Mouse (Mus musculus): ENCODE measurements around the gene Sptbn2. TPM values are rescaled to one million over a fixed set of nuclear protein-coding genes. Genes with fewer than 3 reads are reported as not detected.
A peak's percentile ranks its signal among the peaks of the same experiment; 100 is the strongest.

Sptbn2 gene
- total RNA-seq, 2 experiments from 2014 or later, result 0.25 to 0.33 TPM

GRCm38 (mm10) chr19:4785206-4785605 is 74.2 kb downstream of the Sptbn2 start:
- no peak for DNase-seq

GRCm38 (mm10) chr19:4786313-4786712 is 75.3 kb downstream of the Sptbn2 start:
- no peak for DNase-seq

- no peak for DNase-seq
These were observed 82.4 kb downstream of the Sptbn2 start for GRCm38 (mm10) chr19:4793281-4793830.

- peak; percentile 98 for DNase-seq
These were observed 83.0 kb downstream of the Sptbn2 start, which contains the start of gene Rbm4 for GRCm38 (mm10) chr19:4793831-4794422. Gene Rbm4, minus strand, starts transcription at chr19:4793901.

GRCm38 (mm10) chr19:4795929-4796328 is 85.0 kb downstream of the Sptbn2 start:
- DNase-seq, result no peak

- DNase-seq, result no peak
These were observed 86.9 kb downstream of the Sptbn2 start for GRCm38 (mm10) chr19:4797846-4798245.

- DNase-seq, result no peak
These were observed 88.1 kb downstream of the Sptbn2 start for GRCm38 (mm10) chr19:4799083-4799482.

Other genes starting within 250 kb of the Sptbn2 start
- under 1 TPM; 0.74 to 0.98 TPM for gene Syt12, start 233.7 kb upstream of the Sptbn2 start, total RNA-seq (2021)
- not detected for gene 2010003K11Rik, start 212.6 kb upstream of the Sptbn2 start, total RNA-seq (2021)
- 1 to 10 TPM; 6.9 to 8.8 TPM for gene Pcx, start 200.7 kb upstream of the Sptbn2 start, total RNA-seq (2021)
- gene Lrfn4, start 95.5 kb upstream of the Sptbn2 start, total RNA-seq (2021), result 10 to 100 TPM; 19.1 to 20.5 TPM
- 10 to 100 TPM; 16.1 to 18.0 TPM for gene Rce1, start 85.5 kb upstream of the Sptbn2 start, total RNA-seq (2021)
- gene Gm960, start 12.5 kb upstream of the Sptbn2 start, total RNA-seq (2021), result under 1 TPM; 0.12 to 0.68 TPM
- 1 to 10 TPM; 7.5 to 8.3 TPM for gene Rbm4b, start 45.3 kb downstream of the Sptbn2 start, total RNA-seq (2021)
- gene Rbm4, start 82.7 kb downstream of the Sptbn2 start, total RNA-seq (2021), result 10 to 100 TPM; 46.1 to 48.4 TPM
- 10 to 100 TPM; 21.8 to 24.1 TPM for gene Gm21992, start 100.4 kb downstream of the Sptbn2 start, total RNA-seq (2021)
- 10 to 100 TPM; 34.0 to 39.3 TPM for gene Rbm14, start 100.5 kb downstream of the Sptbn2 start, total RNA-seq (2021)
- 10 to 100 TPM; 31.4 to 31.7 TPM for gene Ccs, start 128.2 kb downstream of the Sptbn2 start, total RNA-seq (2021)
- under 1 TPM in 1 of 2 experiments, not detected in 1; 0.11 TPM for gene Ccdc87, start 128.2 kb downstream of the Sptbn2 start, total RNA-seq (2021)
- gene Ctsf, start 144.0 kb downstream of the Sptbn2 start, total RNA-seq (2021), result 10 to 100 TPM; 24.9 to 25.9 TPM
- gene Actn3, start 166.7 kb downstream of the Sptbn2 start, total RNA-seq (2021), result 1 to 10 TPM in 1 of 2 experiments, under 1 TPM in 1; 0.38 to 2.2 TPM
- gene Zdhhc24, start 167.5 kb downstream of the Sptbn2 start, total RNA-seq (2021), result 1 to 10 TPM; 4.8 to 5.2 TPM
- 1 to 10 TPM; 4.3 to 4.6 TPM for gene Bbs1, start 195.5 kb downstream of the Sptbn2 start, total RNA-seq (2021)
- gene Dpp3, start 217.1 kb downstream of the Sptbn2 start, total RNA-seq (2021), result 10 to 100 TPM; 39.7 to 40.2 TPM
- 1 to 10 TPM in 1 of 2 experiments, under 1 TPM in 1; 0.71 to 1.2 TPM for gene Peli3, start 232.0 kb downstream of the Sptbn2 start, total RNA-seq (2021)